9 mouse cellular contexts compared by ENCODE assay signal in the genomic region with DNA sequence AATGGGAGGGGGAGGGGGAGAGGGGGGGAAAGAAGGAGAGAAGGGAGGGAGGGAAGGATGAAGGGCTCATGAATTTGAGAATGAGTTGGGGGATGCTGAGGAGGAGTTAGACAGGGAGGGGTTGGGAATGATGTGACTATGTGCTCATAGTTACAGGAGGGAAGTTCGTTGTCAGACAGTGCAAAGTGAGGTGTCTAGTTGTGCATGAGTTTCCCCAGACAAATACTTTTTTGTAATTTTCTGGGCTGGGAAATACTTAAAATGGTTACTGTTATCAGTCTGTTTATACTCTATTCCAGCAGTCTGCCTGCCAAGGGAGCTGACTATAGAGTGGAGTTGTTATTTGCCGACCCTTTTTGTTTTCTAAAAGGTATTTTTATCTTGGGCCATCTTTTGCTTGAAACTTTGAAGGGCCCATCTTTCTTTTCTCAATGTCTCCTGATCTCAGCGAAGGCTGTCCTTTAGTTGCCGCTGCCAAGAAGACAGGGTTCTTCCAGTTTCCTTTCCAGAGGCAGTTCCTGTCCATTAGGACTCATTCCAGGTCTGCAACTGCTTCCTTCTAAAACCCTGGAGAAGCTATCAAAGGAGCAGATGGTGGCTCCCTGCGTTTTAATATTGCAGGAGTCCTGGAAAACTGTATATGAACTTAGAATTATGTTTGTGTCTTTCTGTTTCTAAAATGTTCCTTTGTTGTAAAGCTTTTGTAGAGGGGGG.
A peak's percentile ranks its signal among the peaks of the same experiment; 100 is the strongest.
DNase-seq lines count a peak whose midpoint lies in the region; ATAC-seq lines count a peak whose summit lies in the region.
"Had no signal": no experiment of that assay in that cellular context is flagged by ENCODE, and none has a peak within 500 bp of the region (broad histone marks: within the 10 kb centered on the region; RNA-seq: fewer than 3 reads in every experiment).

No protein-coding gene starts in this region.

- no peak overlapping the region for H3K9ac ChIP-seq in embryonic facial prominence, embryonic 12.5 days
- no peak overlapping the region for H3K9ac ChIP-seq in limb, embryonic 13.5 days
- H3K9ac ChIP-seq in forebrain, embryonic 12.5 days, result no peak overlapping the region

- H3K4me2 ChIP-seq in embryonic facial prominence, embryonic 12.5 days (replicated peaks), result no peak overlapping the region
- no peak overlapping the region for H3K4me2 ChIP-seq in limb, embryonic 13.5 days (replicated peaks)
- no peak overlapping the region for H3K4me2 ChIP-seq in forebrain, embryonic 12.5 days

- WGBS in embryonic facial prominence, embryonic 12.5 days, result 89% methylated on average over 5 of the region's 5 CpGs
- 90% methylated on average over 5 of the region's 5 CpGs for WGBS in embryonic facial prominence, embryonic 10.5 days
- 64% methylated on average over 5 of the region's 5 CpGs for WGBS in limb, embryonic 13.5 days
- WGBS in limb, embryonic 10.5 days, result 89% methylated on average over 5 of the region's 5 CpGs
- 93% methylated on average over 5 of the region's 5 CpGs for WGBS in forebrain, embryonic 12.5 days

- no peak overlapping the region for H3K4me3 ChIP-seq in embryonic facial prominence, embryonic 12.5 days
- H3K4me3 ChIP-seq in embryonic facial prominence, embryonic 10.5 days, result no peak overlapping the region
- no peak overlapping the region for H3K4me3 ChIP-seq in limb, embryonic 13.5 days
- H3K4me3 ChIP-seq in limb, embryonic 10.5 days, result no peak overlapping the region
- no peak overlapping the region for H3K4me3 ChIP-seq in forebrain, embryonic 12.5 days (replicated peaks)

- intact Hi-C loops in heart, postnatal 10 days (cut with DNase I), result no loop called here

- H3K27me3 ChIP-seq in embryonic facial prominence, embryonic 12.5 days, result no peaks in the 10 kb centered on the region
- no peaks in the 10 kb centered on the region for H3K27me3 ChIP-seq in embryonic facial prominence, embryonic 10.5 days (replicated peaks; ENCODE audit: low read depth, poor library complexity, severe bottlenecking)
- H3K27me3 ChIP-seq in limb, embryonic 13.5 days, result no peaks in the 10 kb centered on the region
- no peaks in the 10 kb centered on the region for H3K27me3 ChIP-seq in limb, embryonic 10.5 days (ENCODE audit: low read depth, poor library complexity, severe bottlenecking)
- H3K27me3 ChIP-seq in forebrain, embryonic 12.5 days, result no peaks in the 10 kb centered on the region

- peak overlapping the region; percentile 17; the same call in 1 of the 2 replicates for H3K27ac ChIP-seq in embryonic facial prominence, embryonic 12.5 days
- no peak overlapping the region for H3K27ac ChIP-seq in embryonic facial prominence, embryonic 10.5 days (replicated peaks)
- H3K27ac ChIP-seq in limb, embryonic 13.5 days, result peak overlapping the region; percentile 33; the same call in 1 of the 2 replicates
- no peak overlapping the region for H3K27ac ChIP-seq in limb, embryonic 10.5 days
- no peak overlapping the region for H3K27ac ChIP-seq in forebrain, embryonic 12.5 days

- ATAC-seq in embryonic facial prominence, embryonic 12.5 days (ENCODE audit: insufficient number of reproducible peaks, insufficient read depth, low FRiP score, low TSS enrichment), result no peak
- ATAC-seq in limb, embryonic 13.5 days (ENCODE audit: low FRiP score, low read depth), result no peak
- no peak for ATAC-seq in megakaryocyte, adult 5-6 weeks (ENCODE audit: poor library complexity, severe bottlenecking)
- no peak for ATAC-seq in forebrain, embryonic 12.5 days (ENCODE audit: low FRiP score)

- H3K9me3 ChIP-seq in embryonic facial prominence, embryonic 12.5 days, result no peaks in the 10 kb centered on the region
- no peaks in the 10 kb centered on the region for H3K9me3 ChIP-seq in embryonic facial prominence, embryonic 10.5 days
- no peaks in the 10 kb centered on the region for H3K9me3 ChIP-seq in limb, embryonic 13.5 days
- H3K9me3 ChIP-seq in limb, embryonic 10.5 days (replicated peaks), result no peaks in the 10 kb centered on the region
- no peaks in the 10 kb centered on the region for H3K9me3 ChIP-seq in forebrain, embryonic 12.5 days

- H3K36me3 ChIP-seq in embryonic facial prominence, embryonic 12.5 days, result no peaks in the 10 kb centered on the region
- peaks cover 16% of the 10 kb centered on the region for H3K36me3 ChIP-seq in embryonic facial prominence, embryonic 10.5 days (replicated peaks)
- H3K36me3 ChIP-seq in limb, embryonic 13.5 days, result peaks cover 9% of the 10 kb centered on the region; the same call in 1 of the 2 replicates
- peaks cover 8% of the 10 kb centered on the region for H3K36me3 ChIP-seq in limb, embryonic 10.5 days
- H3K36me3 ChIP-seq in forebrain, embryonic 12.5 days (replicated peaks), result no peaks in the 10 kb centered on the region

- DNase-seq in embryonic facial prominence, embryonic 10.5 days (ENCODE audit: low spot score), result no peak
- DNase-seq in limb, embryonic 10.5 days (ENCODE audit: low spot score), result no peak
- DNase-seq in heart, postnatal 10 days, result peak; percentile 65 to 72
- peak; percentile 58 for DNase-seq in skeletal muscle tissue, adult 2 months (ENCODE audit: low read depth, low spot score)
- DNase-seq: layer of hippocampus, postnatal 36 days had no signal

- H3K4me1 ChIP-seq in embryonic facial prominence, embryonic 12.5 days, result peaks cover 15% of the 10 kb centered on the region
- peaks cover 23% of the 10 kb centered on the region for H3K4me1 ChIP-seq in embryonic facial prominence, embryonic 10.5 days
- H3K4me1 ChIP-seq in limb, embryonic 13.5 days, result peaks cover 35% of the 10 kb centered on the region
- H3K4me1 ChIP-seq in limb, embryonic 10.5 days, result peaks cover 15% of the 10 kb centered on the region
- H3K4me1 ChIP-seq in forebrain, embryonic 12.5 days, result peaks cover 9% of the 10 kb centered on the region

Comparison
In these comparisons a context has a peak if more than half of its experiments do, and no peak if none do; other contexts are left out.
1. H3K27ac ChIP-seq: peak in embryonic facial prominence, embryonic 12.5 days (single experiment) and limb, embryonic 13.5 days (single experiment); none in embryonic facial prominence, embryonic 10.5 days (single experiment), limb, embryonic 10.5 days (single experiment) and forebrain, embryonic 12.5 days (single experiment).
2. DNase-seq: peak in heart, postnatal 10 days (2 of 2) and skeletal muscle tissue, adult 2 months (single experiment); none in embryonic facial prominence, embryonic 10.5 days (single experiment) and limb, embryonic 10.5 days (single experiment).